Mouse (Mus musculus) megakaryocyte, embryonic 14.5 days (primary cell): Measurements from ENCODE around the gene Kif21a. TPM values are rescaled to one million over a fixed set of nuclear protein-coding genes. Genes with fewer than 3 reads are reported as not detected.

Experiments used
- H3K27me3 ChIP-seq: replicated peaks from 2 replicates; pipeline ENCODE3; 2012; ENCODE audit warnings: inconsistent platforms
- H3K36me3 ChIP-seq: replicated peaks from 2 replicates; pipeline ENCODE3; 2012; ENCODE audit warnings: low read length, inconsistent platforms, mixed read lengths
- H3K4me1 ChIP-seq: 2 replicates; pipeline ENCODE4 v1.6.1; 2012; ENCODE audit warnings: inconsistent platforms
- H3K4me3 ChIP-seq: replicated peaks from 2 replicates; pipeline ENCODE3; 2012; ENCODE audit warnings: moderate library complexity, mild to moderate bottlenecking, inconsistent platforms
- H3K9me3 ChIP-seq: 2 replicates; pipeline ENCODE4 v1.6.1; 2012; ENCODE audit warnings: inconsistent platforms
- FLI1 ChIP-seq: IDR thresholded peaks from 2 replicates; pipeline ENCODE4 v1.6.1; 2012; ENCODE audit warnings: low read length, inconsistent platforms, mixed read lengths
- GATA1 ChIP-seq: IDR thresholded peaks from 3 replicates; pipeline ENCODE4 v1.6.1; 2012; ENCODE audit warnings: mixed read lengths, low read length, inconsistent platforms, borderline replicate concordance
- polyA plus RNA-seq: library from polyadenylated mRNA; stranded (reverse); fragments of >175 nt; gene quantifications from 2 replicates; pipeline ENCODE4 v1.2.3, GENCODE M21; 2012; ENCODE audit warnings: low replicate concordance; ENCODE audit not compliant: insufficient read depth

Kif21a gene
- polyA plus RNA-seq, 1 experiment = not detected

GRCm38 (mm10) chr15:91001037-91001616 is 48.6 kb downstream of the Kif21a start:
- TF ChIP-seq FLI1 = no peak
- TF ChIP-seq GATA1 = no peak
- Histone ChIP-seq H3K9me3 (peaks cover 20% of the 10 kb centered on the region; the same call in 1 of the 2 replicates), H3K27me3 (no peaks in the 10 kb centered on the region), H3K4me1 (no peaks in the 10 kb centered on the region), H3K4me3 (no peak overlapping the region), H3K36me3 (no peaks in the 10 kb centered on the region)

DNA sequence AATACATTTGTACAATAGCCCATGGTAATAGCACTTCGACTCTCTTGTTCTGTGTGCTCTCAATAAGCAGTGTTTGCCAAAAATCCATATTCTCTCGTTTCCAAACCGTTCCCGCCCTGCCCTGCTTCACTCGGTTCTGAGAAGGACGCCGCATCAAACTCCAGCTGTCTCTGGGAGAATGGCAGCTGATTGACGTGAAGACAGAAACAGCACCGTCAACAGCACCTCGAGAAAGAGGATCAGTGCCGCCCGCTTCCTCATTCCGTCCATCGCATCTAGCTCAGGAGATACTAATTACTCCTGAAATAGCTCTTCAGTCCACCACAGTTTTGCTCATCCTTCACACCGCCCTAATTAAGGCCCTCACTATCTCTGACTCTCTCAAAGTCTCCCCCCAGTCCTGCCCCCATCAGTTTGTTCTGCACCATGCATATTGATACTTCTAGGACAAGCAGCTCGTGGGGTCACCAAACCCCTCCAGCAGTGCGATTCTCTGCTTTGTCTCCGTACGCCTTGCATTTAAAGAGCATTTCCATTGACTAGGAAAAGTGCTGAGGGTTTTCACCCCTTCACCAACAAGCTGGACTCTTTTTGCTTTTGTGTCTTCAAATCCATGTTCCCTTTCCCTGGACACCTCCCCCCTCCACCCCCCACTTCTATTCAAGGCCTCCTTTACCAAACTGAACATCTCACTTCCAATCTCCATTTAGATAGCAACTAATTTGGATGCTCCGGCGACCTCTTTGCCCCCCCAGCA is 49.3 kb downstream of the Kif21a start:
- TF ChIP-seq GATA1 (no peak), FLI1 (no peak)
- H3K9me3 ChIP-seq = peaks cover 14% of the 10 kb centered on the region; the same call in 1 of the 2 replicates
- H3K4me1 ChIP-seq = no peaks in the 10 kb centered on the region
- no peaks in the 10 kb centered on the region for H3K36me3 ChIP-seq
- H3K27me3 ChIP-seq = no peaks in the 10 kb centered on the region
- H3K4me3 ChIP-seq = no peak overlapping the region

DNA sequence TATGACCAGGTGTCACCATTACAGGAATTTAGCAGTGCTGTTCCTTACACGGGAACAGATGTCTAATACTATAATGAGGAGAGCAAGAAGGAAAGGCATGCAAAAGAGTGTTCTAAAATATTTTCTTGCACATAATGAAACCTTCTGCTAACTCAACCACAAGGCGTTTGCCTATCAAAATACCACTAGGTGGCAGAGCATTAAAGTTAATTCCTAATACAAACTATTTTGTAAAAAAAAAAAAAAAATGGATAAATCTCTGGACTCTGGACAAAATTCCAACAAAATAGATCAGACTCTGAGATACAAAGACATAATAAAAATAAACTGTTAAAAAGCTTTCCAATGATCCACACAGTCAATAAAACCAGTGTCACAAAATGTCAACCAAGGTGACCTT is 56.9 kb downstream of the Kif21a start:
- H3K27me3 ChIP-seq = no peaks in the 10 kb centered on the region
- H3K4me1 ChIP-seq = no peaks in the 10 kb centered on the region
- peaks cover 9% of the 10 kb centered on the region; the same call in 1 of the 2 replicates for H3K9me3 ChIP-seq
- H3K36me3 ChIP-seq = no peaks in the 10 kb centered on the region
- no peak for TF ChIP-seq GATA1
- no peak for TF ChIP-seq FLI1
- no peak overlapping the region for H3K4me3 ChIP-seq

DNA sequence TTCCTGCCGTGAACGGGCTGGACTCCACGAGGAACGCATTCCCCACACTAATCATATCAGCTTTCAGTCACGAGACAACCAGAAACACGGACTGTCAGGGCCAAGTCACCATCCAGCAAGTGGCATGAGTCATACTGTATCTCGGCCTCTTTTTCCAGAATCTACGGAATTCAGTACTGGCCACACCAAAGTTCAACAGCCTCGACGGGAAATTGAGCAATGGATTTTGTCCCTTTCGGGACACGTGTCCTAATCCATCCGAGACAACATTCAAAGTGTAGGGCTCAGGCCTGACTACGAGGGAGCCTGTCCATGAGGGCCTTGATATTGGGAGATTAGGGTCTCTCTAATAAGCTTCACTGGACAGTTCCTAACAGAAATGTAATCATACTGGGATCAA is 57.4 kb downstream of the Kif21a start:
- TF ChIP-seq FLI1 = no peak
- no peak for TF ChIP-seq GATA1
- Histone ChIP-seq H3K9me3 (peaks cover 9% of the 10 kb centered on the region; the same call in 1 of the 2 replicates), H3K27me3 (no peaks in the 10 kb centered on the region), H3K4me3 (no peak overlapping the region), H3K36me3 (no peaks in the 10 kb centered on the region), H3K4me1 (no peaks in the 10 kb centered on the region)

- TF ChIP-seq FLI1 (no peak), GATA1 (no peak)
- Histone ChIP-seq H3K4me1 (no peaks in the 10 kb centered on the region), H3K36me3 (no peaks in the 10 kb centered on the region), H3K4me3 (no peak overlapping the region), H3K9me3 (peaks cover 9% of the 10 kb centered on the region; the same call in 1 of the 2 replicates), H3K27me3 (no peaks in the 10 kb centered on the region)
Observed at GRCm38 (mm10) chr15:90991843-90992242, 57.9 kb downstream of the Kif21a start.

DNA sequence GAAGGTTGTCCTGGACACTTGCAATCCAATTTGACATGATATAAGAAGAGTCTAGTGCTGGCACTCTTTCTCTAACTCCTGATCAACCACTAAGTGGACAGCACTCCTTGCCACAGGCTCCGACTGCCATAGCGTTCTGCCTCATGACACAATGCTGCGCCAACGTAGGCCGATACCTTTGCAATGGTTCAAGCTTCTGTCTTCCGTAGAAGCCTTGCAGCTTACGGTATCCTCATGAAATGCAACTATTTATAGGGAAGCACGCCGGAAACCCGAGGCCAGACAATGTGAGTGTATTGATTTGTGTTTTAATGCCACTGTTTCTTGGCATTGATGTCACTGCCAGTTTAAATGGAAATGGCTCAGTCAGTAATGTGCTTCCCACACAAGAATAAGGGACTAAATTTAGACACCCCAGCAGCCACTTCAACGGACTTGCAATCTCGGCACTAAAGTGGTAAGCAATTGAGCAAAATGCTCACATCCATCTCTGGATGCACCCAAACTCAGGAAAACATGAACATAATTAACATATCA is 62.0 kb downstream of the Kif21a start:
- TF ChIP-seq GATA1 (no peak), FLI1 (no peak)

DNA sequence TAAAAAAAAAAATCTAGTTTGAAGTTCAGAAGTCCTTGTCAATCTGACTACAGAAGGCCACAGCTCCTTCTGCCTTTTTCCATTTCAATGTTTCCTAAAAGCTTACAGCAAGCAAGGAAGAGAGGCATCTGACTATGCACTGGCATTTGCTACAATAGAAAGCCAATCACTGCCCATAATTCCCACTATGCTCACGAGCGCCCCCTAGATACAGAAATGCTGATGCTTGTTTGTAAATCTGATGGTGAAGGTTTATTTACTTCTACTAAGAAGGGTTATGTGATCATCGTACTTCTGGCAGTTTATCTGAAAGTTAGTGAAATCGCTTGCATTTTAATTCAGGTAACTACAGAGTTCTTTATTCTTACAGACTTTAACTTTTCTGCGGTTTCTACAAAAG is 73.8 kb downstream of the Kif21a start:
- TF ChIP-seq FLI1 (no peak), GATA1 (no peak)
- no peaks in the 10 kb centered on the region for H3K36me3 ChIP-seq
- H3K27me3 ChIP-seq = no peaks in the 10 kb centered on the region
- H3K4me1 ChIP-seq = no peaks in the 10 kb centered on the region
- peaks cover 8% of the 10 kb centered on the region for H3K9me3 ChIP-seq
- no peak overlapping the region for H3K4me3 ChIP-seq

More for the DNA sequence above, 62.0 kb downstream of the Kif21a start:
- no peak overlapping the region for H3K4me3 ChIP-seq
- no peaks in the 10 kb centered on the region for H3K4me1 ChIP-seq
- peaks cover 17% of the 10 kb centered on the region for H3K9me3 ChIP-seq
- no peaks in the 10 kb centered on the region for H3K27me3 ChIP-seq
- H3K36me3 ChIP-seq = no peaks in the 10 kb centered on the region

DNA sequence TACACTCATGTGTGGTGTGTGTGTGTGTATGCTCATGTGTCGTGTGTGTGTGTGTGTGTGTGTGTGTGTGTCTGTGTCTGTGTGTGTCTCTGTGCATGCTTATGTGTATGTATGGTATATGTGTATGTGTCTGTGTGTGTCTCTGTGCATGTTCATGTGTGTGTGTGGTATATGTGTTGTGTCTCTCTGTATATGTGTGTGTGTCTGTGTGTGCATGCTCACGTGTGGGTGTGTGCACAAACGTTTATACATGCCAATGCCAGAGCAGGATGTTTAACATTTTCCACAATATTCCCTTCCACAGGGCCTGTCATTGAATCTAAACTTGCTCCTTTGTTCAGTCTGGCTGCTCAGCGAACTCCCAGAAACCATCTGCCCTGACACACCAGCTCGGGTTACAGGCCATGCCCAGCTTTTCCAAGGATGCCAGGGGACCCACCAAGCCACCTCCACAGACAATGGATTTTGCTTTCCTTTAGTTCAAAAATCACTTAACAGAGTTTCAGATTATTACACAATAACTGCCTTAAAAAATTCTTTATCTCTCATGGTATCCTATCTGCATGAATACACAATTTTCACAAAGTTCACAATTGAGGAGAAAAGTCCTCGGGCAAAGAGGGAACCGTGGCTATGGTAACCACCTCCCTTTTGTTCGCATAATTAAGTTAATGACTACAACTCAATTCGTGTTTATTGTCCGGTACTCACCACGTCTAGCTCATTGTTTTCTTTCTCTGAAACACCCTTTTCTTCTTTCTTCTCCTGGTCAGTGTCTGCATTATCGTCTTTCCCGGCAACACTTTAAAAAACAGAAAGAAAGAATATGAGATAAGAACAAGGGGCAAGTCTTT is 77.6 kb downstream of the Kif21a start:
- H3K9me3 ChIP-seq = peaks cover 6% of the 10 kb centered on the region; the same call in 1 of the 2 replicates
- H3K4me1 ChIP-seq = no peaks in the 10 kb centered on the region
- no peaks in the 10 kb centered on the region for H3K27me3 ChIP-seq
- H3K4me3 ChIP-seq = no peak overlapping the region
- TF ChIP-seq GATA1 (no peak), FLI1 (no peak)
- no peaks in the 10 kb centered on the region for H3K36me3 ChIP-seq

DNA sequence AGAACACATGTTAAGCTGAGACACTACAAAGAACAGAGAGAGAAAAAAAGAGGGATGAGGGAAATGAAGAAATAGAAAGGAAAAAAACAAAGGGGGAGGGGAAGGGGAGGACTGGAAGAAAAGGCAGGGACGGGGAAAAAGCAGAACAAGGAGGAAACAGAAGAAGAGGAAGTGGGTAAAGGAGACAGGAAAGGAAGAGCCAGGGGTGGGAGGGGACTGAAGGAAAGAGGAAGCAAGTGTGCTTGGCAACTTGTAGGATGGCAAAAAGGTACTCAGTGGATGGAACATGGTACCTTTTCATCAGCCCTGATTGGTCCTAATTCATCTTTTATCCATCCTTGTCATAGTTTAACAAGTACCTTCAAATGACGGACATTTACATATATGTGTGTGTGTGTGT is 86.4 kb downstream of the Kif21a start:
- Histone ChIP-seq H3K9me3 (peaks cover 7% of the 10 kb centered on the region; the same call in 1 of the 2 replicates), H3K36me3 (no peaks in the 10 kb centered on the region), H3K4me3 (no peak overlapping the region), H3K4me1 (no peaks in the 10 kb centered on the region), H3K27me3 (no peaks in the 10 kb centered on the region)
- TF ChIP-seq GATA1 = no peak
- no peak for TF ChIP-seq FLI1
